Mouse (Mus musculus): ENCODE measurements at regions not wholly inside any gene's neighbourhood (a gene's known extent, or its start where the extent isn't known, plus 50 kb on each side); places are given as distances from the start of the nearest gene placed in this dataset.

DNA sequence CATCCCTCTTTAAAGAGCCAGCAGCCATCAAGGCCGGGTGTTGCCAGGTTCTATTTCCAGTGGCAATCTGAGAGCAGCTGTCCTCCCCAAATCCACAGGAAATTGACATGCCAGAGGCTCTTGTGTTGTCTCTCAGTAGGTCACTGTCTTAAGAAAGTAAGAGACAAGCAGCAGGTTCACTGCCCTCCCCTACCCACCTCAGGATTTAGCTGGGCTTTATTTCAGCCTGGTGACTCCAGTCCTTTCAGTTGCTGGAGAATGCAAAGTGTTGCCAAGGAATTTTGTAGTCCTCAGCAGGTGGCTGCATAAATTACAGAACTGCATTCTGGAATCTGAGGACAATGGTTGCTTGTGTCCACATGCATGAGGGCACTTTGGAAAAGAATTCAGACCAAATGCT lies 278.3 kb upstream of the Tbl1xr1 start:
- no peak for TF ChIP-seq CTCF (IDR thresholded peaks at IDR 0.05; ENCODE audit: low read depth)
- TF ChIP-seq EP300 (IDR thresholded peaks at IDR 0.05; ENCODE audit: low read depth), result no peak

Data from liver, embryonic 14.5 days (tissue).